Mouse (Mus musculus) midbrain, embryonic 15.5 days (tissue): ENCODE results near the gene Zdhhc1. TPM values are rescaled to one million over a fixed set of nuclear protein-coding genes. Genes with fewer than 3 reads are reported as not detected.

Source experiments
- ATAC-seq: fragments of 200-750 bp; cut with Nextera tagmentation; replicated peaks from 2 replicates; pipeline ENCODE4 v1.8.0; 2017; ENCODE audit warnings: moderate TSS enrichment
- H3K27ac ChIP-seq: fragments of 300-500 bp; sonication (generic); 2 replicates; pipeline ENCODE4 v1.5.1; 2015; ENCODE audit warnings: mild to moderate bottlenecking, inconsistent platforms
- H3K27me3 ChIP-seq: fragments of 300-500 bp; sonication (generic); replicated peaks from 2 replicates; pipeline ENCODE4 v1.6.1; 2015; ENCODE audit warnings: inconsistent platforms
- H3K36me3 ChIP-seq: fragments of 300-500 bp; sonication (generic); replicated peaks from 2 replicates; pipeline ENCODE4 v1.6.1; 2015; ENCODE audit warnings: inconsistent platforms
- H3K4me1 ChIP-seq: fragments of 300-500 bp; sonication (generic); 2 replicates; pipeline ENCODE4 v1.6.1; 2015; ENCODE audit warnings: inconsistent platforms
- H3K4me2 ChIP-seq: fragments of 300-500 bp; sonication (generic); 2 replicates; pipeline ENCODE4 v1.6.1; 2015; ENCODE audit warnings: inconsistent platforms, mild to moderate bottlenecking, moderate library complexity
- H3K4me3 ChIP-seq: fragments of 300-500 bp; sonication (generic); 2 replicates; pipeline ENCODE4 v1.5.1; 2015; ENCODE audit warnings: mild to moderate bottlenecking, inconsistent platforms
- H3K9ac ChIP-seq: fragments of 300-500 bp; sonication (generic); 2 replicates; pipeline ENCODE4 v1.6.1; 2015; ENCODE audit warnings: mild to moderate bottlenecking, inconsistent platforms
- H3K9me3 ChIP-seq: fragments of 300-500 bp; sonication (generic); 2 replicates; pipeline ENCODE4 v1.6.1; 2016; ENCODE audit warnings: inconsistent platforms
- WGBS: fragments of 180-500 bp; shearing (Covaris S2); methylation state at CpG from one replicate; pipeline ENCODE4 v1.1.7; 2015; ENCODE audit warnings: mixed read lengths; 5-methylcytosine and 5-hydroxymethylcytosine counted together
- polyA plus RNA-seq: library from polyadenylated mRNA; unstranded; fragments of >200 nt; fragmentation: Nextera tagmentation; extraction: Ambion mirVana; gene quantifications from 2 replicates; pipeline ENCODE4 v1.2.1, GENCODE M21; 2015

Gene Zdhhc1
- polyA plus RNA-seq, 1 experiment from 2014 or later, result 36.5 TPM

GRCm38 (mm10) chr8:105488082-105488481, 8.6 kb downstream of the Zdhhc1 start:
- H3K9me3 ChIP-seq, result no peaks in the 10 kb centered on the region
- WGBS, result 78% methylated on average over 3 of the region's 3 CpGs
- no peaks in the 10 kb centered on the region for H3K36me3 ChIP-seq
- H3K27me3 ChIP-seq, result no peaks in the 10 kb centered on the region
- no peak overlapping the region for H3K9ac ChIP-seq
- H3K4me2 ChIP-seq, result no peak overlapping the region
- ATAC-seq, result no peak
- H3K27ac ChIP-seq, result no peak overlapping the region
- no peaks in the 10 kb centered on the region; the same call in 1 of the 2 replicates for H3K4me1 ChIP-seq
- H3K4me3 ChIP-seq, result no peak overlapping the region

- WGBS, result 20% methylated on average over 2 of the region's 2 CpGs
- 0 out of 2 replicates have a peak, but pooled peaks have one; percentile 25 for ATAC-seq
- no peaks in the 10 kb centered on the region for H3K9me3 ChIP-seq
These were observed 12.3 kb downstream of the Zdhhc1 start for GRCm38 (mm10) chr8:105484392-105484791.

GRCm38 (mm10) chr8:105484030-105484368, 12.7 kb downstream of the Zdhhc1 start:
- WGBS, result 26% methylated on average over 3 of the region's 3 CpGs
- H3K4me1 ChIP-seq, result no peaks in the 10 kb centered on the region; the same call in 1 of the 2 replicates
- H3K4me2 ChIP-seq, result no peak overlapping the region
- H3K9ac ChIP-seq, result no peak overlapping the region
- no peak overlapping the region for H3K27ac ChIP-seq
- no peaks in the 10 kb centered on the region for H3K27me3 ChIP-seq
- 0 out of 2 replicates have a peak, but pooled peaks have one; percentile 18 for ATAC-seq
- no peaks in the 10 kb centered on the region for H3K9me3 ChIP-seq
- no peak overlapping the region for H3K4me3 ChIP-seq
- no peaks in the 10 kb centered on the region; the same call in 1 of the 2 replicates for H3K36me3 ChIP-seq

More at GRCm38 (mm10) chr8:105484392-105484791, 12.3 kb downstream of the Zdhhc1 start:
- H3K36me3 ChIP-seq, result no peaks in the 10 kb centered on the region; the same call in 1 of the 2 replicates
- H3K9ac ChIP-seq, result no peak overlapping the region
- H3K4me1 ChIP-seq, result no peaks in the 10 kb centered on the region; the same call in 1 of the 2 replicates
- no peaks in the 10 kb centered on the region for H3K27me3 ChIP-seq
- no peak overlapping the region for H3K4me3 ChIP-seq
- H3K4me2 ChIP-seq, result no peak overlapping the region
- H3K27ac ChIP-seq, result no peak overlapping the region

GRCm38 (mm10) chr8:105483212-105484029, 13.3 kb downstream of the Zdhhc1 start:
- H3K9ac ChIP-seq, result no peak overlapping the region
- H3K4me3 ChIP-seq, result no peak overlapping the region
- no peaks in the 10 kb centered on the region for H3K27me3 ChIP-seq
- no peak overlapping the region for H3K4me2 ChIP-seq
- H3K4me1 ChIP-seq, result no peaks in the 10 kb centered on the region; the same call in 1 of the 2 replicates
- WGBS, result 34% methylated on average over 14 of the region's 14 CpGs
- H3K36me3 ChIP-seq, result no peaks in the 10 kb centered on the region; the same call in 1 of the 2 replicates
- H3K27ac ChIP-seq, result no peak overlapping the region
- peak; percentile 73; the same call in 1 of the 2 replicates for ATAC-seq
- H3K9me3 ChIP-seq, result no peaks in the 10 kb centered on the region

- Histone ChIP-seq H3K4me3 (no peak overlapping the region), H3K9me3 (no peaks in the 10 kb centered on the region), H3K4me1 (no peaks in the 10 kb centered on the region; the same call in 1 of the 2 replicates), H3K27ac (no peak overlapping the region), H3K4me2 (no peak overlapping the region), H3K36me3 (no peaks in the 10 kb centered on the region; the same call in 1 of the 2 replicates), H3K9ac (no peak overlapping the region), H3K27me3 (no peaks in the 10 kb centered on the region)
- no peak for ATAC-seq
- 86% methylated on average over 8 of the region's 8 CpGs for WGBS
These were observed 14.6 kb downstream of the Zdhhc1 start for GRCm38 (mm10) chr8:105482123-105482522.

- Histone ChIP-seq H3K4me3 (no peak overlapping the region), H3K27me3 (no peaks in the 10 kb centered on the region), H3K9me3 (no peaks in the 10 kb centered on the region), H3K9ac (no peak overlapping the region), H3K4me1 (no peaks in the 10 kb centered on the region; the same call in 1 of the 2 replicates), H3K36me3 (no peaks in the 10 kb centered on the region; the same call in 1 of the 2 replicates), H3K4me2 (no peak overlapping the region), H3K27ac (no peak overlapping the region)
- WGBS, result 66% methylated on average over 6 of the region's 6 CpGs
- no peak for ATAC-seq
These were observed 15.2 kb downstream of the Zdhhc1 start for GRCm38 (mm10) chr8:105481453-105481852.

GRCm38 (mm10) chr8:105481013-105481412, 15.7 kb downstream of the Zdhhc1 start:
- Histone ChIP-seq H3K36me3 (no peaks in the 10 kb centered on the region; the same call in 1 of the 2 replicates), H3K4me3 (no peak overlapping the region), H3K9ac (no peak overlapping the region), H3K9me3 (no peaks in the 10 kb centered on the region), H3K27me3 (no peaks in the 10 kb centered on the region), H3K4me1 (no peaks in the 10 kb centered on the region; the same call in 1 of the 2 replicates), H3K4me2 (no peak overlapping the region), H3K27ac (no peak overlapping the region)
- ATAC-seq, result no peak
- 34% methylated on average over 2 of the region's 2 CpGs for WGBS

GRCm38 (mm10) chr8:105477792-105478191, 18.9 kb downstream of the Zdhhc1 start:
- 78% methylated on average over 3 of the region's 3 CpGs for WGBS
- ATAC-seq, result no peak

GRCm38 (mm10) chr8:105476628-105477413, 19.9 kb downstream of the Zdhhc1 start:
- 0 out of 2 replicates have a peak, but pooled peaks cover 3% of the 10 kb centered on the region for H3K27me3 ChIP-seq
- no peak overlapping the region for H3K4me2 ChIP-seq
- H3K4me1 ChIP-seq, result peaks cover 27% of the 10 kb centered on the region
- H3K9me3 ChIP-seq, result no peaks in the 10 kb centered on the region
- H3K27ac ChIP-seq, result no peak overlapping the region
- H3K36me3 ChIP-seq, result no peaks in the 10 kb centered on the region
- WGBS, result 43% methylated on average over 25 of the region's 25 CpGs
- H3K4me3 ChIP-seq, result no peak overlapping the region
- no peak for ATAC-seq
- no peak overlapping the region for H3K9ac ChIP-seq

More at GRCm38 (mm10) chr8:105477792-105478191, 18.9 kb downstream of the Zdhhc1 start:
- Histone ChIP-seq H3K27me3 (no peaks in the 10 kb centered on the region), H3K4me3 (no peak overlapping the region), H3K36me3 (no peaks in the 10 kb centered on the region; the same call in 1 of the 2 replicates), H3K4me1 (peaks cover 21% of the 10 kb centered on the region), H3K4me2 (no peak overlapping the region), H3K27ac (no peak overlapping the region), H3K9ac (no peak overlapping the region), H3K9me3 (no peaks in the 10 kb centered on the region)

GRCm38 (mm10) chr8:105476161-105476560, 20.5 kb downstream of the Zdhhc1 start:
- H3K4me3 ChIP-seq, result no peak overlapping the region
- 93% methylated on average over 7 of the region's 7 CpGs for WGBS
- H3K4me2 ChIP-seq, result no peak overlapping the region
- ATAC-seq, result no peak
- H3K9ac ChIP-seq, result no peak overlapping the region
- H3K4me1 ChIP-seq, result peaks cover 33% of the 10 kb centered on the region
- H3K27ac ChIP-seq, result no peak overlapping the region
- H3K36me3 ChIP-seq, result no peaks in the 10 kb centered on the region
- no peaks in the 10 kb centered on the region for H3K9me3 ChIP-seq
- 0 out of 2 replicates have a peak, but pooled peaks cover 3% of the 10 kb centered on the region for H3K27me3 ChIP-seq

GRCm38 (mm10) chr8:105475742-105476141, 21.0 kb downstream of the Zdhhc1 start:
- no peak for ATAC-seq
- no peak overlapping the region for H3K27ac ChIP-seq

GRCm38 (mm10) chr8:105475254-105475653, 21.4 kb downstream of the Zdhhc1 start:
- H3K4me3 ChIP-seq, result no peak overlapping the region
- WGBS, result 27% methylated on average over 4 of the region's 4 CpGs
- H3K4me2 ChIP-seq, result no peak overlapping the region
- H3K4me1 ChIP-seq, result peaks cover 41% of the 10 kb centered on the region
- H3K27ac ChIP-seq, result no peak overlapping the region
- ATAC-seq, result no peak
- no peaks in the 10 kb centered on the region for H3K36me3 ChIP-seq
- H3K9me3 ChIP-seq, result no peaks in the 10 kb centered on the region
- H3K9ac ChIP-seq, result peak overlapping the region; percentile 13; the same call in 1 of the 2 replicates
- H3K27me3 ChIP-seq, result 0 out of 2 replicates have a peak, but pooled peaks cover 3% of the 10 kb centered on the region

More at GRCm38 (mm10) chr8:105475742-105476141, 21.0 kb downstream of the Zdhhc1 start:
- H3K36me3 ChIP-seq, result no peaks in the 10 kb centered on the region
- H3K4me2 ChIP-seq, result no peak overlapping the region
- no peaks in the 10 kb centered on the region for H3K9me3 ChIP-seq
- no peak overlapping the region for H3K9ac ChIP-seq
- no peak overlapping the region for H3K4me3 ChIP-seq
- 0 out of 2 replicates have a peak, but pooled peaks cover 3% of the 10 kb centered on the region for H3K27me3 ChIP-seq
- 93% methylated on average over 8 of the region's 8 CpGs for WGBS
- H3K4me1 ChIP-seq, result peaks cover 36% of the 10 kb centered on the region
